Mouse (Mus musculus) retina, adult 2 months (tissue): Measurements from ENCODE around the gene Fam69b.
"Not testable (repeated sequence)": the region's sequence is repeated elsewhere in the genome, so short reads cannot be mapped to it uniquely, and the experiment has no call there.

Experiments used
- DNase-seq: peaks from one replicate; pipeline ENCODE4 v3.0.0-alpha.2; 2012; ENCODE audit warnings: low read depth, low spot score

Gene Fam69b

DNA sequence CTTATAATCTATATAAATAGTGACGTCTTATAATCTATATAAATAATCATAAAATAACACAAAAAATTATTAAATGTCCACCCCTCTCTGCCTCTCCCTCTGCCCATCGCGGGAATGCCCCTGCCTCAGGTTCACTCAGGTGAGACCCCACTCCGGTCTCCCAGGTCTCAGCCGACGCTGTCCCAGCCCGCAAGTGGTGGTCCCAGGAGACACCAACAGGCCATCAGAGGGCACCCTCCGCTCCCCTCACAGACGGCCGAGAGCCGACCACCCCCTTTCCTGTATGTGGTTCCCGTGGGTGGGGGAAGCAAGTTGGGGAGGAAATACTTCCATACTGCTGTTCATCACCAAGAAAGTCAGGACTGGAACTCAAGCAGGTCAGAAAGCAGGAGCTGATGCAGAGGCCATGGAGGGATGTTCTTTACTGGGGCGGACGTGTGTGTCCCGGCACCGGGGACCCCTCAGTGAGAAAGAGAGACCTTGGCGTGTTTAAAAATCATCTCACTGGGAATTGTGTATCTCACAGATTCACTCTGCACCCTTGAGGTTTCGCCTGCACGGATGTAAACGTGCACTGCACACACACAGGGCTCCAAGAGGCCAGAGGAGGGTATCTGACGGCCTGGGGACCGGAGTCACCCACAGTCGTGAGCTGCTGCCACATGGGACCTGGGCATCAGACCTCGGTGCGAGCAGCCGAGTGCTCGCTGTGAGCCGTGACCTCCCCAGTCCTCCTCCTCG, 33.7 kb downstream of the Fam69b start:
- no peak for DNase-seq

DNA sequence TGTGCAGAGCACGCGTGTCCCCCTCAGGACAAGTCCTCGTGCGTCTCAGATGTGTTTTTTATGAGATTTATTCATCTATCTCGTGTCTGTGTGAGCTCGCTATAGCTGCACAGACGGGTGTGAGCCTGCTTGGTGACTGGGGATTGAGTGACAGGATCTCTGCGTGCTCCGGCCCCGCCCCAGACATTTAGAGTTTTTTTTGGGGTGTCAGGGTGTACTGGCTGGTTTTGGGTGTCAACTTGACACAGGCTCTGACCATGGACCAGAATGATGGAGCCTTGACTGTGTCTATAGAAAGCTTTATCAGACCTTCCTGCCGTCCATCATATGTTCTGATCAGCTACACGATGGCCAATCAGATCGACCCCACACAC, 34.2 kb downstream of the Fam69b start:
- no peak for DNase-seq

DNA sequence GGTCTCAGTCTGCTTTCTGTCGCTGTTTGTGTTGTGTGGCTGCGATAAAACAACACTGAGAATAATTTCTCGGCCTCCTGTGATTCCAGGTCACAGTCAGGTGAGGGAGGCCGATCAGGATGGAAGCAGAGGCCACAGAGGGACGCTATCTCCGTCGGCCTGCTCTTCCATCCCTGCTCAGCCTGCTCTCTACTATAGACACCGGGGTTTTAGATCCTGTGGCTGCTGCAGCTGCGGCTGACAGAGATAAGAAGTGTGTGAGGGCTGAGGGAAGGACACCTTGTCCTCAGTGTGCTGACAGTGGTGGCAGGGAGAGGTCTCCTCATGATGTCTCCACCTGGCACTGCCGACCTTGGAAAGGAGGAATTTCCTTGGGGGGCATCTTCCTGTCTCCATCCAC, 34.9 kb downstream of the Fam69b start:
- DNase-seq: no peak

DNA sequence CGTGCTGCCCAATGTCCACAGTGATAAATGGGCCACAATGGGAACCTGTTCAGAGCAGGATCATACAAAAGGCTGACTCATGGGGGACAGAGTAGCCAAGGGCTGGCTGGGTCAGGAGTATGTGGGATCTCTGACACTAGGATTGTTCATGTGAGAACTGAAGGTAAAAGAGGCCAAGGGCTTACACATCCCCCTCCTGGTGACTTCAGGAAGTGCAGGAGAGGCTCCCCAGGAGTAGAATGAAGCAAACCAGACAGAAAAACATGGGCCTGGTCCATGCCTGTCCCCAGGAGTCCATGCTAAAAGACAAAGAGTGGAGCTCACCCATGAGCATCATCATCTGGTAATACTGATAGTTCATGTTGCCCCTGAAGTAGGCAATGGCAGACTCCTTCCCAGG, 35.3 kb downstream of the Fam69b start:
- DNase-seq: not testable (repeated sequence)

DNA sequence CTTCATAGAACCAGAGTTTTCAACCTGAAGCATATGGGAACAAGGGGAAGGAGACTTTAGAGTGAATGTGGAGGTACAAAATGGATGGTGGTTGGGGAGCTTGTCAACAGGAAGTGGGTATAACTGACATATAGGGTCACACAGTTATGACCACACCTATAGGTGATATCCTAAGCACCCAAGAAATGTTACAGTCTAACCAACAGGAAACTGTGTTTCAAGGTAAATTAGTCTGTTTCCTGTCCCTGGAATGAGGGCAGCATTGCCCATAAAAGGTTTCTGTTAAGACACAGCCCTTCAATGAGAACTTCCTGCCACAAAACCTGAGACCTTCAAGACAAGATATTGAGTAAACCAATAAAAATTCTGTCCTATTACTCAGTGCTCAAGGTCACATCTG, 40.5 kb downstream of the Fam69b start:
- DNase-seq: no peak

DNA sequence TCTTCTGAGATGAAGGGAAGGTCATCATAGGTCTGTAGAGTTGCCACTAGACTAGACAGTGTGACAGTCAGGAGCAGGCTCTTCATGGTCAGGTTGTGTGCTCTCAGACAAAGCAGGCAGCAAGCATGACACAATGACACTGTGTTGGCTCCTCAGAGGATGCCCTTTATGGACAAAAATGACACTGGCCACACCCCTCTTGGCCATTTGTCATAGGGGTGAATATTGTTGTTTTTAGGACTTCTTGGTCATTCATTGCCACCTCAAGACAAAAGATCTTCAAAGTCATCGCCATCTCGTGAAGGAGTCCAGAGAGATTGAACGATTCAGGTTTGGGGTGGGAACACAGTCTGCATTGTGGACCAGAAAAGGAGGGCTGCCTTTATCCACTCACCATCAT, 42.9 kb downstream of the Fam69b start, which contains the start of gene Lcn4:
Gene Lcn4, minus strand, starts transcription at position 101 of the 400 bp plus-strand sequence.
- DNase-seq: no peak
